Mouse (Mus musculus) stomach, embryonic 15.5 days (tissue): Measurements from ENCODE around the gene Gnrhr. TPM values are rescaled to one million over a fixed set of nuclear protein-coding genes. Genes with fewer than 3 reads are reported as not detected.
A peak's percentile ranks its signal among the peaks of the same experiment; 100 is the strongest.

Experiments
- ATAC-seq: fragments of 200-750 bp; cut with Nextera tagmentation; 2 replicates; pipeline ENCODE4 v1.8.0; 2017; ENCODE audit warnings: low read depth, moderate number of reproducible peaks, moderate TSS enrichment; ENCODE audit not compliant: insufficient read depth, low FRiP score
- H3K27ac ChIP-seq: fragments of 300-500 bp; sonication (generic); 2 replicates; pipeline ENCODE4 v1.5.1; 2015; ENCODE audit warnings: mild to moderate bottlenecking, inconsistent platforms
- H3K27me3 ChIP-seq: fragments of 300-500 bp; sonication (generic); replicated peaks from 2 replicates; pipeline ENCODE4 v1.6.1; 2015; ENCODE audit warnings: inconsistent platforms
- H3K36me3 ChIP-seq: fragments of 300-500 bp; sonication (generic); 2 replicates; pipeline ENCODE4 v1.6.1; 2015; ENCODE audit warnings: inconsistent platforms
- H3K4me1 ChIP-seq: fragments of 300-500 bp; sonication (generic); 2 replicates; pipeline ENCODE4 v1.6.1; 2015; ENCODE audit warnings: inconsistent platforms
- H3K4me2 ChIP-seq: fragments of 300-500 bp; sonication (generic); 2 replicates; pipeline ENCODE4 v1.6.1; 2015; ENCODE audit warnings: mild to moderate bottlenecking, inconsistent platforms
- H3K4me3 ChIP-seq: fragments of 300-500 bp; sonication (generic); replicated peaks from 2 replicates; pipeline ENCODE4 v1.5.1; 2015; ENCODE audit warnings: inconsistent platforms
- H3K9ac ChIP-seq: fragments of 300-500 bp; sonication (generic); 2 replicates; pipeline ENCODE4 v1.6.1; 2015; ENCODE audit warnings: inconsistent platforms
- H3K9me3 ChIP-seq: fragments of 300-500 bp; sonication (generic); 2 replicates; pipeline ENCODE4 v1.6.1; 2016; ENCODE audit warnings: inconsistent platforms
- WGBS: fragments of 180-500 bp; shearing (Covaris S2); methylation state at CpG from one replicate; pipeline ENCODE4 v1.1.7; 2015; 5-methylcytosine and 5-hydroxymethylcytosine counted together
- polyA plus RNA-seq: library from polyadenylated mRNA; unstranded; fragments of >200 nt; fragmentation: Nextera tagmentation; extraction: Ambion mirVana; gene quantifications from 2 replicates; pipeline ENCODE4 v1.2.1, GENCODE M21; 2015

Gene Gnrhr
- not detected in 2 replicates for polyA plus RNA-seq

DNA sequence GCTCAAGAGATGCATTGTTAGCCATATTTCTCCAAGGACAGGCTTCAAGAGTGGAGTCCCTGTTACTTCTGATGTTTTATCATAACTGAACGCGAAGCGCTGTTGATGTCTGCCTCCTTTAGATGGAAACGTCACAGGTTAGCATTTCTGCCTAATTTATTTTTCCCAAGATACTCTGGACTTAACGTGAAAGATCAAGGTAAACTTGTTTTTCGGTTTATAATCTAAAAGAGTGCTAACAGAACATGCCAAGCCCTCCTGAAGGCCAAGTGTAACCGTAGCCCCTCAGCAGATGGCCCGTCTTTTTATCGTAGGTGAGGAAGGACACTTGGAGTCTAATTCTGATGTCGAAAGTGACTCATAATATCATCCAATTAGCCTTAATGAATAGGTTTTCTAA lies at the start of gene Gnrhr:
Gene Gnrhr (minus strand): TSS at position 101 of the 400 bp plus-strand sequence.
- Histone ChIP-seq H3K9me3 (no peaks in the 10 kb centered on the region), H3K4me2 (no peak within 1 kb of the TSS), H3K4me3 (no peak within 1 kb of the TSS), H3K36me3 (no peaks in the 10 kb centered on the region), H3K27ac (no peak within 1 kb of the TSS), H3K9ac (no peak within 1 kb of the TSS), H3K4me1 (no peaks in the 10 kb centered on the region), H3K27me3 (no peaks in the 10 kb centered on the region)
- ATAC-seq: no peak
- WGBS: 87% methylated on average over 10 of the region's 10 CpGs

DNA sequence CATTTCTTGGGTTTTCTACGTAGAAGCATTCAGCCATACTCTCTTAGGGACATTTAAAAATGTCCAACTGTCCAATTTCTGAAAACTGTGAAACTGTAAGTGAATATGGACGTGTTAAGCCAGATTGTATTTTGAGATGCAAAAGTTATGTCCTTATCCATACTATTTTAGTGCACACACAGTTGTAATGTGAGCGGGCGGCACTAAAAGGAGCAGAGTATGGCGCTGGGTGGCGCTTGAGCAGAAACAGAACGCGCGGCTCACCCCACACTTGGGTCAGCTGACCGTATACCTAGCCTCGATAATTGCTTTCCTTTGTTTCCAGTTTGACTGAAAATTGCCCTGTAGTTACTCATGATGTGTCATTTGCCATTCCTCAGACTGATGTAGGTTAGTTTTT lies 48.9 kb upstream of the Gnrhr start:
- 87% methylated on average over 11 of the region's 11 CpGs for WGBS
- H3K27ac ChIP-seq: no peak overlapping the region
- no peak overlapping the region for H3K4me3 ChIP-seq
- no peak overlapping the region for H3K4me2 ChIP-seq
- H3K36me3 ChIP-seq: no peaks in the 10 kb centered on the region
- no peaks in the 10 kb centered on the region for H3K27me3 ChIP-seq
- no peak overlapping the region for H3K9ac ChIP-seq
- H3K4me1 ChIP-seq: no peaks in the 10 kb centered on the region
- H3K9me3 ChIP-seq: no peaks in the 10 kb centered on the region
- no peak for ATAC-seq

DNA sequence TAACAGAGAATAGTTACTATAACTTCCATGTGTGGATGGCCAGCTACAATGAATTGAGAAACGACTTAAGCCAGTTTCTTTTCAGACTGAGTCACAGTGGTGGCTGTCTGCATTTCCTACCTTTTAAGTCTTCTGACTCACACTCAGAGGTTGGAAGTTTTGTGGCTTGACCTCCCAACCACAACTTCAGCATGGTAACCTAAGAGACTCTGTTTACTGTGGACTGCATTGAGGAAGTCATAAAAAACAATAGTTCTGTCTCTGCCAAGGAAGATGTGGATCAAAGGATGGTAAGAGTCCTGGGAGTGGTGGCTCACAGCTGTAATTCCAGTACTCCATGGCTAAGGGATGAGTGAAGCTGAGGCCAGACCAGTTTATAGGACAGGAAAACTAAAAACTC lies 47.2 kb upstream of the Gnrhr start:
- ATAC-seq: no peak
- H3K4me2 ChIP-seq: no peak overlapping the region
- H3K27me3 ChIP-seq: no peaks in the 10 kb centered on the region
- H3K9ac ChIP-seq: no peak overlapping the region
- no peak overlapping the region for H3K27ac ChIP-seq
- 50% methylated on average over 1 of the region's 1 CpGs for WGBS
- no peaks in the 10 kb centered on the region for H3K9me3 ChIP-seq
- H3K4me1 ChIP-seq: no peaks in the 10 kb centered on the region
- no peaks in the 10 kb centered on the region for H3K36me3 ChIP-seq
- no peak overlapping the region for H3K4me3 ChIP-seq

DNA sequence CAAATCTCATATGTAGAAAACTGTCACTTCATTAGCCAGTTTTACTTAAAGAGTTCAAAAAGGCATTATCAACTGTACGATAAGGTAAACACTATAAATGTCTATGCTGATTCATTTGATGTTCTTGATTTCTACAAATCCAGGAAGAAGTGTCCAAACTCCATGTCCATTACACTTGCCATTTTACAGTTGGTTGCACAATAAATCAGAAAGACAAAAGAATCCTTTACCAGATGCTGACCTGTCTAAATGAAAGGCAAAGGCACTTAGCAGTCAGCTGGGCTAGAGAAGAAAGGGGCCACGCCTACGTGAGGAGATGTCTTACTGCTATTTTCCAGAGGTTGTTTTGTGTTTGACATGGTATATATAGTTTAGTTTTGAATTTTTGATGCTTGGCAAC lies 46.6 kb upstream of the Gnrhr start:
- Histone ChIP-seq H3K4me2 (no peak overlapping the region), H3K27ac (no peak overlapping the region), H3K9ac (no peak overlapping the region), H3K4me3 (no peak overlapping the region), H3K4me1 (no peaks in the 10 kb centered on the region), H3K36me3 (no peaks in the 10 kb centered on the region), H3K27me3 (no peaks in the 10 kb centered on the region), H3K9me3 (no peaks in the 10 kb centered on the region)
- no peak for ATAC-seq
- WGBS: 80% methylated on average over 3 of the region's 3 CpGs

DNA sequence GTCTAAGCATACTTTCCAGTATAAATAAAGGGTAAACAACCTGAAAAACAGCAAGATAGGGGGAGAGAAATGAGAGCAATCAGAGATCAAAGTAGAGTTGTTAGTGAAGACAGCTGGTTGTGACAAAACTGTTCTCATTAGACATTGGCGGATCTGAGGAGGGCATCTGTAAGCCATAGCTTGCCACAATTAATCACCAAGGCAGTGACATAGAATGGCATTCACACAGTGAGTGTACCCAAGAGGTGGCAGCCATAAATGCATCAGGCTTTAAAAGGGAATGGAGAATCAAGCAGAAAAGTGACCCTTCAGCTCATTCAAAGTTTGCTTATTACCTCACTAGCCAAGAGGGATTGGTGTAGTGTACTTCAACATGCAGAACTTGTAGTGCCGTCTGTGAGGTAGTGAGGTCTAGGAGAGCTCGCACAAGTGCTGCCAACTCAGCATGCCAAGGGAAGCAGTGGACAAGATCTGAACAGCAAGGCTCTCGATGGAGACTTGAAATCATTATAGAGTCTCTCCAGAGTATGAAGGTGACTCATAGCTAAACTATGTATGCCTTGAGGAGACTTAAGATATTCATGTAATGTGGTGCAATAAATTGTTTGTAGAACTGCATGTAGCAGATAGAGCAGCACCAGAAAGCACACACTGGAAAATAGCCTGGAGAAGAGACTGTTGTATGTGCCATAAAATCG lies 29.6 kb upstream of the Gnrhr start:
- no peaks in the 10 kb centered on the region for H3K27me3 ChIP-seq
- H3K27ac ChIP-seq: no peak overlapping the region
- no peaks in the 10 kb centered on the region for H3K4me1 ChIP-seq
- no peak overlapping the region for H3K4me3 ChIP-seq
- no peak overlapping the region for H3K9ac ChIP-seq
- H3K9me3 ChIP-seq: no peaks in the 10 kb centered on the region
- no peak overlapping the region for H3K4me2 ChIP-seq
- no peaks in the 10 kb centered on the region for H3K36me3 ChIP-seq
- ATAC-seq: no peak
- WGBS: 74% methylated on average over 5 of the region's 5 CpGs

DNA sequence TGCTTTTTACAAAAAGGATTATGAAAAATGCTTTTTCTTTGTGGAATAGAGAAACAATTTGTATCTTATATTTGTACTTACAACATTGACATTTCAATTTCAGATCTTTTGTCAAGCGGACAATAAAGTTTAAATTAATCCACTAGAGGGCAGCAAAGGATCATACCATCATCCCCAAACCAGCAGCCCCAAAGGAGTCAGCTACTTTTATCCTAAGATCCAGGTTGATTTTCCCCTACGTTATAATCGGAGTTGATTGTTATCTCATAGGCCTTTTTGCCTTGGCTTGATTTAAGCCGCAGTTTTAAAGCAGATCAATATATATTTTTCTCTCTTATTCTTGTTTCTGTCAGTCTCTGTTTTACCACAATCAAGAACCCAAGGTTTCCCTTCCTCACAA lies 6.3 kb downstream of the Gnrhr start:
- Histone ChIP-seq H3K36me3 (no peaks in the 10 kb centered on the region), H3K27me3 (no peaks in the 10 kb centered on the region), H3K4me3 (no peak overlapping the region), H3K27ac (no peak overlapping the region), H3K9me3 (no peaks in the 10 kb centered on the region), H3K4me1 (no peaks in the 10 kb centered on the region), H3K4me2 (no peak overlapping the region), H3K9ac (no peak overlapping the region)
- WGBS: 18% methylated on average over 4 of the region's 4 CpGs
- ATAC-seq: no peak

DNA sequence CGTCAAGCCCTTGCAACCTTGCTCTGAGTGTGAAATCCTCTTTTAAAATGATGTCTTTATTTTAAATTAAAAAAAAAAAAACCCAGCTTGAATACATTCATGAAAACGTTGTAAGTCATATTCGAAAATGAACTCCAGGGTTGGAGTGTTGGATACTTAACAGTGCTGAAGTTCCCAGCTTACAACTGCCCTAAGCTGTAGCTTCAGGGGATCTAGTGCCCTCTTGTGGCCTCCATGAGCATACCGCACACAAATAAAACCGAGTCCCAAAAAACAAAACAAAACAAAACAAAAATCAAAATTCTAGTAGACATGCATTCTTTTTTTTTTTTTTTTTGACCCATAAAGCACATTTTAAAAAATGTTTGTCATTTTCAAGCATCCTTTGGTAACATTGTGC lies 6.9 kb downstream of the Gnrhr start:
- Histone ChIP-seq H3K9me3 (no peaks in the 10 kb centered on the region), H3K4me2 (no peak overlapping the region), H3K36me3 (no peaks in the 10 kb centered on the region), H3K27ac (no peak overlapping the region), H3K9ac (no peak overlapping the region), H3K27me3 (no peaks in the 10 kb centered on the region), H3K4me1 (no peaks in the 10 kb centered on the region), H3K4me3 (no peak overlapping the region)
- WGBS: 22% methylated on average over 5 of the region's 5 CpGs
- ATAC-seq: no peak

DNA sequence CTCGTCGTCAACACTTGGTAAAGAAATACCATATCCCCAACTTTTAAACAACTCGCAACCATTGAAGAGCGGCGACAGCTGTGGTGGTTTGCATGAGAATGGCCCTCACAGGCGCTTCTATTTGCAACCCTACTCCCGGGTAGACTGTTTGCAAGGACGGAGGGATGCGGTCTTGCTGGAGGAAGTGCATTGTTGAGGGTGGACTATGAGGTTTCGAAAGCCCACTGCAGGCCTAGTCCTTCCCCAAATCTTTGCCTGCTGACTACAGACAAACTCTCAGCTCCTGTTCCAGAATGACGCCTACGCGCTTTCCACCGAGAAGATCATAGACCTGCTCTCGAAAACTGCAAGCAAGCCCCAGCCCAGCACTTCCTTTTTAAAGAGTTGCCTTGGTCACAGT lies 7.4 kb downstream of the Gnrhr start:
- WGBS: 57% methylated on average over 15 of the region's 15 CpGs
- Histone ChIP-seq H3K9ac (no peak overlapping the region), H3K27ac (no peak overlapping the region), H3K27me3 (no peaks in the 10 kb centered on the region), H3K4me3 (no peak overlapping the region), H3K9me3 (no peaks in the 10 kb centered on the region), H3K4me2 (no peak overlapping the region), H3K36me3 (no peaks in the 10 kb centered on the region), H3K4me1 (no peaks in the 10 kb centered on the region)
- ATAC-seq: no peak

DNA sequence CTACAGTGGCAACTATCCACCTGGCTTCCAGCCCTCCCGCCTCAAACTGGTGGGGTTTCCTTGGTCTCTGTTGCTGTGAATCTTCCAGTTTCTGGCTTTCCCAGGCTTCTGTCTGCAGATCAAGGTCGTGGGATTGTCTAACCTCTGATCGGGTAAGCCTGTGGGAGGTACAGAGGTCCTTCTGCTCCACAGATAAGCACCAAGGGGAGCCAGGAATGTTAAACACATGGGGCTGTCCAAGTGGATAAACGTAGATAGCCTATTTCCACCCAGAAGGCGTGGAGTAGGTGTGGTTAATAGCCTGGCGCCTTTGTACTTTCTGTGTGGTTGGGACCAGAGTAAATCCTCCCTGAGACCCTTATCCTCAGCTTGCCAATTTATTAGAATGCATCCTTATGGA lies 10.3 kb downstream of the Gnrhr start:
- Histone ChIP-seq H3K27ac (no peak overlapping the region), H3K4me1 (no peaks in the 10 kb centered on the region), H3K4me3 (no peak overlapping the region), H3K4me2 (no peak overlapping the region), H3K27me3 (no peaks in the 10 kb centered on the region), H3K9ac (no peak overlapping the region), H3K9me3 (no peaks in the 10 kb centered on the region), H3K36me3 (no peaks in the 10 kb centered on the region)
- WGBS: 59% methylated on average over 6 of the region's 6 CpGs
- ATAC-seq: no peak

DNA sequence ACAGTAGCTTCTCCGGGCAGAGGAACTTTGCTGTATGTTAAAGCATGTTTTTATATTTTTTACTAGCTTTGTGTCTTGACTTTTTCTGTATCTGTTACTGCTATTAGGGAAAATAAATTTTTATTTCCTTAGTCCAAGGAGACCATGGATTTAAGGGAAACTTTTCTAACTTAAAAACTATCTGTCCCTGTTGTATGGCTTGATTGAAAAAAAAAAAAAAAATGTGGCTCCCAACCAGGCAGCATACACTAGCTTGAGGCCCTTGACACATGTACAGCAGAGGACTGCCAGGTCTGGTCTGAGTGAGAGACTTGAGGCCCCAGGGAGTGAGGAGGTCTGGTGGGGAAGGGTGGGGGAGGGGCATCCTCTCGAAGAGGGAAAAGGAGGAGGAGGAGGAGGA lies 23.9 kb downstream of the Gnrhr start:
- Histone ChIP-seq H3K27me3 (no peaks in the 10 kb centered on the region), H3K4me2 (no peak overlapping the region), H3K27ac (no peak overlapping the region), H3K9me3 (no peaks in the 10 kb centered on the region), H3K36me3 (no peaks in the 10 kb centered on the region), H3K9ac (no peak overlapping the region), H3K4me3 (no peak overlapping the region), H3K4me1 (no peaks in the 10 kb centered on the region)
- WGBS: 46% methylated on average over 2 of the region's 2 CpGs
- ATAC-seq: no peak

DNA sequence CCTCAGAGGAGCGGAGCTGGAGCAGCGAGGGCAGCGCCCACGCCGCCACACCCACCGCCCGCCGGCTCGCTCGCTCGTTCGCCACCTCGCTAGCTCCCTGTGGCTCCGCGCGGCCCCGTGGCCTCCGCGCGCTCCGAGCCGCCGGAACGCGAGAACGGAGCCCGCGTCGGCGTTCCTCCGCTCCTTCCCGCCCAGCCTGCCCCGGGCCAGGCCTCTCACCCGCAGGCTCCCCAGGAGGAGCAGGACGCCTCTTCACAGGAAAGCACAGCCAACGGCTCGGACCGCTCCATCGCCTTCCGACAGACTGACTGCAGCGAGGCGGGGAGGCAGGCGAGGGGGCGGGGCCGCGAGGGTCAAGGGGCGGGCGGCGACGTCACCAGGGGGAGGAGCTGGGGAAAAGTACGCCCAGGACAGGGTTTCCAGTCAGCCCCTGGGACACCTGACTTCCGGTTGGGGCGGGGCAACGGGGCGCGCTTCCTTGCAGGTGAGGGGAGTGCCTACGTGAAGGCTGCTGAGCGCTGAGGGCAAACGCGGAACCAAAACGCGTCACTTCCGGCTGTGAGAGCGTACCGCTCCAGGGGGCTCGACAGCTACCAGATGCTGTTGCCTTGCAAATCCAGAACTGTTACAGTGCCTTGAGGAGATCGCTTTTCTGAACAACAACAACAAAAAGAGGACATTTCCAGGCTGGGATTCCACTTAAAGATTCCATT lies 25.1 kb downstream of the Gnrhr start, which contains the start of gene Uba6:
Gene Uba6 (minus strand): TSS at position 355 of the 713 bp plus-strand sequence.
- peak within 1 kb of the TSS; percentile 74 for H3K4me2 ChIP-seq
- WGBS: under 1% methylated on average over 67 of the region's 67 CpGs
- ATAC-seq: peak; percentile 100

DNA sequence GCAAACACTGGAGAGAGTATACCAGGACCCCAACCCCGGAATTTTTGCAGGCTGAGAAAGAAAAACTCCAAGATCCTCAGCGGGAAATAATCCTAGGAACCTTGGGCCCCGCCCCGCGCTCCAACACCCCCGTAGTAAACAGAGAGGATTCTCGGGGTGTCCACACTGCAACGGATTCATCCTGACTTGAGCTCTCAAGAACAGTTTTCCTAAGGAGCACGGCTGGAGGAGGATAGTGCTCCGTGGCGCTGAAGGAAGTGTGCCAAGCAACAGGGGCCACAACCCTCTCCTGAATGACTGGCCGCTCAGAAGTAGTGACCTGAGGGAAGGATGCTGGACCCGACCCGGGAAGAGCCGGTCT lies 25.6 kb downstream of the Gnrhr start:
- no peaks in the 10 kb centered on the region for H3K9me3 ChIP-seq
- H3K9ac ChIP-seq: peak overlapping the region; percentile 73
- no peaks in the 10 kb centered on the region for H3K36me3 ChIP-seq
- no peaks in the 10 kb centered on the region for H3K4me1 ChIP-seq
- no peaks in the 10 kb centered on the region for H3K27me3 ChIP-seq
- peak overlapping the region; percentile 74 for H3K4me2 ChIP-seq
- peak overlapping the region; percentile 84 for H3K4me3 ChIP-seq
- ATAC-seq: no peak
- under 1% methylated on average over 15 of the region's 15 CpGs for WGBS
- H3K27ac ChIP-seq: peak overlapping the region; percentile 95

More for the DNA sequence above, 25.1 kb downstream of the Gnrhr start, which contains the start of gene Uba6:
- peak within 1 kb of the TSS; percentile 73 for H3K9ac ChIP-seq
- peak within 1 kb of the TSS; percentile 84 for H3K4me3 ChIP-seq
- no peaks in the 10 kb centered on the region for H3K36me3 ChIP-seq
- H3K9me3 ChIP-seq: no peaks in the 10 kb centered on the region
- peak within 1 kb of the TSS; percentile 95 for H3K27ac ChIP-seq
- no peaks in the 10 kb centered on the region for H3K27me3 ChIP-seq
- no peaks in the 10 kb centered on the region for H3K4me1 ChIP-seq
